Mouse (Mus musculus) bone marrow macrophage, adult 2 months (primary cell): ENCODE measurements around the gene Vps4b. TPM values are rescaled to one million over a fixed set of nuclear protein-coding genes. Genes with fewer than 3 reads are reported as not detected.

Experiments
- H3K27ac ChIP-seq: 2 replicates; pipeline ENCODE4 v1.5.1; 2012; ENCODE audit warnings: low read depth, low read length; ENCODE audit not compliant: insufficient read depth
- H3K4me1 ChIP-seq: 2 replicates; pipeline ENCODE4 v1.6.1; 2012; ENCODE audit warnings: low read length; ENCODE audit not compliant: control insufficient read depth, insufficient read depth
- H3K4me3 ChIP-seq: 2 replicates; pipeline ENCODE4 v1.5.1; 2012; ENCODE audit warnings: mild to moderate bottlenecking, low read length, moderate library complexity; ENCODE audit not compliant: insufficient read depth
- CTCF ChIP-seq: IDR thresholded peaks from 2 replicates; pipeline ENCODE4 v1.5.1; 2012; ENCODE audit warnings: low read depth, mild to moderate bottlenecking, low read length, moderate library complexity
- POLR2A ChIP-seq: IDR thresholded peaks from 2 replicates; pipeline ENCODE4 v1.6.1; 2012; ENCODE audit warnings: mild to moderate bottlenecking, low read depth, low read length, borderline replicate concordance
- polyA plus RNA-seq: library from polyadenylated mRNA; stranded (reverse); fragments of >200 nt; gene quantifications from 2 replicates; pipeline ENCODE4 v1.2.4, GENCODE M21; 2012; ENCODE audit not compliant: missing spikeins, insufficient read depth, insufficient read length

Vps4b gene
- polyA plus RNA-seq, 1 experiment: 127 TPM

GRCm38 (mm10) chr1:106717071-106717601 is 79.4 kb downstream of the Vps4b start:
- Histone ChIP-seq H3K27ac (no peak overlapping the region), H3K4me1 (peaks cover 4% of the 10 kb centered on the region), H3K4me3 (no peak overlapping the region)
- TF ChIP-seq POLR2A: 0 out of 2 replicates have a peak, but pooled peaks have one; percentile 18
- TF ChIP-seq CTCF: peak; percentile 64

GRCm38 (mm10) chr1:106716141-106716540 is 80.4 kb downstream of the Vps4b start:
- H3K4me3 ChIP-seq: no peak overlapping the region
- no peak for TF ChIP-seq CTCF
- no peak for TF ChIP-seq POLR2A
- H3K4me1 ChIP-seq: peaks cover 6% of the 10 kb centered on the region
- H3K27ac ChIP-seq: no peak overlapping the region

GRCm38 (mm10) chr1:106715111-106716083 is 81.1 kb downstream of the Vps4b start:
- no peak for TF ChIP-seq CTCF
- no peak for TF ChIP-seq POLR2A
- peaks cover 6% of the 10 kb centered on the region for H3K4me1 ChIP-seq
- no peak overlapping the region for H3K4me3 ChIP-seq
- no peak overlapping the region for H3K27ac ChIP-seq

GRCm38 (mm10) chr1:106714530-106714981 is 82.0 kb downstream of the Vps4b start:
- peak overlapping the region; percentile 79 for H3K4me3 ChIP-seq
- TF ChIP-seq CTCF (no peak), POLR2A (no peak)
- H3K4me1 ChIP-seq: peaks cover 6% of the 10 kb centered on the region
- H3K27ac ChIP-seq: peak overlapping the region; percentile 43

Other genes starting within 250 kb of the Vps4b start
- 1.2 and 1.5 TPM in 2 replicates for gene Bcl2, start 82.5 kb downstream of the Vps4b start, polyA plus RNA-seq
- 13.3 and 14.8 TPM in 2 replicates for gene Kdsr, start 37.0 kb downstream of the Vps4b start, polyA plus RNA-seq
- not detected in 2 replicates for gene Serpinb5, start 64.4 kb upstream of the Vps4b start, polyA plus RNA-seq
- gene Serpinb12, start 137.7 kb upstream of the Vps4b start, polyA plus RNA-seq: 0.68 and 0.89 TPM in 2 replicates
- gene Serpinb13, start 184.3 kb upstream of the Vps4b start, polyA plus RNA-seq: not detected in 2 replicates